Mouse (Mus musculus) brain, embryonic 14.5 days (tissue): ENCODE measurements at regions not wholly inside any gene's neighbourhood (a gene's known extent, or its start where the extent isn't known, plus 50 kb on each side); places are given as distances from the start of the nearest gene placed in this dataset.
"Not testable (repeated sequence)": the region's sequence is repeated elsewhere in the genome, so short reads cannot be mapped to it uniquely, and the experiment has no call there.

Source experiments
- DNase-seq: peaks from one replicate; pipeline ENCODE4 v3.0.0-alpha.2; 2011; ENCODE audit warnings: low read depth
- CTCF ChIP-seq: fragments of 200-500 bp; IDR thresholded peaks from 2 replicates; pipeline ENCODE4 v1.5.1; 2012; ENCODE audit warnings: inconsistent platforms, mild to moderate bottlenecking, moderate library complexity, borderline replicate concordance; ENCODE audit not compliant: insufficient read depth, insufficient read length; ENCODE audit errors: extremely low read depth
- POLR2A ChIP-seq: fragments of 200-500 bp; IDR thresholded peaks from 2 replicates; pipeline ENCODE4 v1.6.1; 2012; ENCODE audit warnings: mild to moderate bottlenecking, inconsistent platforms, borderline replicate concordance; ENCODE audit not compliant: poor library complexity, insufficient read depth, insufficient read length, severe bottlenecking; ENCODE audit errors: extremely low read depth

DNA sequence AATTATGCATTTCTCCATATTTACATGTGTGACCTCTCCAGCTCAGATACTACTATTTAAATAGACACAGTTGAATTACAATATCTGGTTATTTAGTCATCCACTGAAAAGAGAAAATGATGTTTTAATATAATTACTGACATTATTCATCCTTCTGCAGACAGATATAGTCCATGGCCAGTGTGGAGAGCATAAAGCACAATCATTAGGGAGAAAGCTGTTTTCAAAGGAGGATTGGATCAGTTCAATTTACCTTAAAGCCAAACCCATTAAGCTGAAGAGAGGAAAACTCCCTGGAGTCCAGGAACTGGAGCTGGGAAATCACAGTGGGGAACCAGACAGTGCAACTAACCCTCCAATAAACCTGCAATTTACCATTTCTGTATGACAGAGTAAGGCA is 339.8 kb upstream of the Rgs17 start:
- peak; percentile 35 for DNase-seq
- TF ChIP-seq POLR2A (no peak), CTCF (no peak)

- DNase-seq = peak; percentile 32
Measured at GRCm38 (mm10) chr10:6265662-6266061, 343.5 kb upstream of the Rgs17 start.

GRCm38 (mm10) chr10:6291388-6291787 is 369.2 kb upstream of the Rgs17 start:
- TF ChIP-seq CTCF (no peak), POLR2A (no peak)

More at GRCm38 (mm10) chr10:6265662-6266061, 343.5 kb upstream of the Rgs17 start:
- TF ChIP-seq CTCF = no peak
- no peak for TF ChIP-seq POLR2A

DNA sequence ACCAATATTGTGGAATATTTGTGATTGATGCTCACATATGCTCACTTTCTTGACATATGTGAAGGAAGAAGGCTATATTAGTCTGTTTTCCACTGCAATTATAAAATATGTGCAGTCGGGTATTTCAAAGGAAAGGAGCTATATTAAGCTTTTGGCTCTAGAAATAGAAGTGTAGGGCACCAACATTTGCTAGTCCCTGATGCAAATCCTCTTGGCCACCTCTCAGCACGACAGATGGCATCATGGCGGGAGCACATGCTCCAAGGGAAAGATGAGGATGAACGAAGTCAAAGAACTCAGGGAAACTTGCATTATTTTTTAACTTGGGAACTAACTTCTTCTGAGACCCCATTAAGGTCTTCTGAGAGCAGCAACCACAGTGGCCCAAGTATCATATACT is 374.4 kb upstream of the Rgs17 start:
- DNase-seq = peak; percentile 61
- no peak for TF ChIP-seq CTCF
- TF ChIP-seq POLR2A = no peak

More at GRCm38 (mm10) chr10:6291388-6291787, 369.2 kb upstream of the Rgs17 start:
- no peak for DNase-seq

GRCm38 (mm10) chr10:6297796-6298195 is 375.6 kb upstream of the Rgs17 start:
- TF ChIP-seq POLR2A (no peak), CTCF (no peak)
- DNase-seq = no peak

GRCm38 (mm10) chr10:6298682-6299081 is 376.5 kb upstream of the Rgs17 start:
- no peak for TF ChIP-seq CTCF
- no peak for TF ChIP-seq POLR2A

DNA sequence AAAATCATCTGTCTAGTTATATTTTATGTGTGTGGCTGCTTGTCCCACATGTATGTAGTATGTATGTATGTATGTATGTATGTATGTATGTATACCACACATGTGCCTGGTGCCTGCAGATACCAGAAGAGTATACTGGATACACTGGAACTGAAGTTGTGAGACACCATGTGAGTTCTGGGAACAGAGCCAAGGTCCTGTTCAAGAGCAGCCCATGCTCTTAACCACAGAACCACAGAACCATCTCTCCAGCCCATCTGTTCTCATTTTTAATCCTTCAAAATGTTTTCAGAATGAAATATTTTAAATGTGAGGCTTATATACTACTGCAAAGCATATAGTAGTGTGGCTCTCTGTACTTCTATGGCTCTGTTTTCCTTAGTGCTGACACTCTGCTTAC is 379.3 kb upstream of the Rgs17 start:
- no peak for TF ChIP-seq POLR2A
- no peak for TF ChIP-seq CTCF
- no peak for DNase-seq

More at GRCm38 (mm10) chr10:6298682-6299081, 376.5 kb upstream of the Rgs17 start:
- peak; percentile 38 for DNase-seq

GRCm38 (mm10) chr10:6309351-6309750 is 387.2 kb upstream of the Rgs17 start:
- DNase-seq = no peak
- TF ChIP-seq CTCF (no peak), POLR2A (no peak)

DNA sequence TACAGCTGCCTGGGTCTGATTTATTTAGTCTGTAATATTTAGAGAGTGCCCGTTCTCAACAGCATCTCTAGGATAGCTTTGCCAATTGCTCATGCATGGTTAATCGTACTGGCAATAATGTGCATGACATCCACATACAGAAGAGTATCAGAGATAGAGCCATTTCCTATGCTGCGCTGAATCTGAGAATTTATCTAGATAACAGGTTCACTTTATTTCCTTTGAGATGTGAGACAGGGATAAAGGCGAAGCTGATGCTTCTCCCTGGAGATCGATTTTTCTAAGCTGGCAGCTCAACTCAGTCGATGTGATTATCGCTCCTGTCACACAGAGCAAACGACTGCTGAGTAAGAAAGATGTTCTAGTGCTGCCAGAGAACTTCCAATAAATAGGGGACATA is 416.7 kb upstream of the Oprm1 start:
- peak; percentile 57 for DNase-seq
- no peak for TF ChIP-seq CTCF
- TF ChIP-seq POLR2A = no peak

DNA sequence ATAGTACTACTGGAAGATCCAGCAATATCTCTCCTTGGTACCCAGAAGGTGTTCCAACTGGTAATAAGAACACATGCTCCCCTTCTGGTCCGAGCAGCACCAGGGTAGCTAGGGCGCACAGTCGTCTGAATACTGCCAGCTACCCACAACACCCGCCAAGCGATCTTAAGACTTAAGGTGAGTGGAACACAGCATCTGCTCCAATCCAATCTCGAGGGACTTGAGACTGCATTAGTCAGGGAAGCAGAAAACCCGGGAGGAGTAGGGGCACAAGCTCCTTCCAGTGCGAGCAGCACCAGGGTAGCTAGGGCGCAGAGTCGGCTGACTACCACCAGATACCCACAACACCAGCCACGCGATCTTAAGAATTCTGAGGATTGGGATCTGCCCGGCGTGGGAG is 409.1 kb upstream of the Oprm1 start:
- not testable (repeated sequence) for DNase-seq

- DNase-seq = no peak
Measured at GRCm38 (mm10) chr10:6366182-6366581, 392.1 kb upstream of the Oprm1 start.

GRCm38 (mm10) chr10:6371666-6372065 is 386.6 kb upstream of the Oprm1 start:
- no peak for DNase-seq
- no peak for TF ChIP-seq POLR2A
- no peak for TF ChIP-seq CTCF

More at GRCm38 (mm10) chr10:6366182-6366581, 392.1 kb upstream of the Oprm1 start:
- TF ChIP-seq POLR2A (no peak), CTCF (no peak)

GRCm38 (mm10) chr10:6417336-6418105 is 340.8 kb upstream of the Oprm1 start:
- not testable (repeated sequence) for DNase-seq

DNA sequence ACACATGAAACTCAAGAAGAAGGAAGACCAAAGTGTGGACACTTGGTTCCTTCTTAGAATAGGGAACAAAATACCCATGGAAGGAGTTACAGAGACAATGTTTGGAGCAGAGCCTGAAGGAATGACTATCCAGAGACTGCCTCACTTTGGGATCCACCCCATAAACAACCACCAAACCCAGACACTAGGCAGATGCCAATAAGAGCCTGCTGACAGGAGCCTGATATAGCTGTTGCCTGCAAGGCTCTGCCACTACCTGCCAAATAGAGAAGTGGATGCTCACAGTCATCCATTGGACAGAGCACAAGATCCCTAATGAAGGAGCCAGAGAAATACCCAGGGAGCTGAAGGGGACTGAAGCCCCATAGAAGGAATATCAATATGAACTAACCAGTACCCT is 340.1 kb upstream of the Oprm1 start:
- not testable (repeated sequence) for DNase-seq
